Mouse (Mus musculus): ENCODE data around the gene Il12rb1.

Gene Il12rb1

DNA sequence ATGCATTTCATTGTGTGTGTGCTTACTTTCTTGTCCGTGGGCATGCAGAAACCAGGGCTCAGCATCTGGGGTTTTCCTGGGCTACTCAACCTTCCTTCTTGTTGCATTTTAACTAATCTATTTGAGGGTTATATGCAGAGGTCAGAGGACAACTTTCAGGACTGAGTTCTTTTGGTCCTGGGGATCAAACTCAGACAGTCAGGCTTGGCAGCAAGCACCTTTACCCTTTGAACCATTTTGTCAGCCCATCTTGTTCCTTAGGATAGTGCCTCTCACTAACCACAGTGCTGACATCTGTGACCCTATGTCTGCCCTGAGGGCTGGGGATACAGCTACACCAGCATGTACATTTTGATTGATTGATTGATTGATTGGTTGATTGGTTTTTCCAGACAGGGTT is 19.5 kb downstream of the Il12rb1 start:
- DNase-seq (ENCODE audit: low read depth): no peak

- no peak for DNase-seq (ENCODE audit: low read depth)
These were observed 23.3 kb downstream of the Il12rb1 start for GRCm38 (mm10) chr8:70831517-70831916.

- DNase-seq (ENCODE audit: low read depth): no peak
These were observed 24.1 kb downstream of the Il12rb1 start for GRCm38 (mm10) chr8:70832371-70832770.

GRCm38 (mm10) chr8:70833018-70833482 is 24.8 kb downstream of the Il12rb1 start:
- no peak for DNase-seq (ENCODE audit: low read depth)

GRCm38 (mm10) chr8:70833520-70833919 is 25.3 kb downstream of the Il12rb1 start:
- DNase-seq (ENCODE audit: low read depth): no peak

DNA sequence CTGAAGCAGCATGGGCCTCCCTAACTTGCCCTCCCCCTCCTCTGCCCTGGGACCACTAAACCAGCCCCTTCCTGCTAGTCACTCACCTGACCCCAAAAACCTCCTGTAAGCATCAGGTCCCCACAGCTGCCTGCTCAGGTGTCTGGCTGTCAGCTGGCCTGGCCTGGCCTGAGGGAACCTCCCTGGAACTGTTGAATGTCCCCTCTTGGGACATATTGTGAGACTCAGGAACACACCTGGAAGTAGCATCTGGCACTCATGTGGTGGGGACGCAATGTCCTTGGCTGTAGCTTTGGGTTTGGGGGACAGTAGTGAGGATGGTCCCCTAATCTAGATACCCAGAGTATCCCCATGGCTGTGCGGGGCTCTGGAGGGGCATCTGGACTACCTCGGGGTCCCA is 25.8 kb downstream of the Il12rb1 start:
- DNase-seq (ENCODE audit: low read depth): no peak

GRCm38 (mm10) chr8:70836666-70837065 is 28.4 kb downstream of the Il12rb1 start:
- no peak for DNase-seq (ENCODE audit: low read depth)

- no peak for DNase-seq (ENCODE audit: low read depth)
These were observed 30.6 kb downstream of the Il12rb1 start for GRCm38 (mm10) chr8:70838654-70839407.

- peak; percentile 100 for DNase-seq (ENCODE audit: low read depth)
These were observed 31.4 kb downstream of the Il12rb1 start, which contains the start of gene Arrdc2 for GRCm38 (mm10) chr8:70839408-70840351. Gene Arrdc2, minus strand, starts transcription at chr8:70839720.

DNA sequence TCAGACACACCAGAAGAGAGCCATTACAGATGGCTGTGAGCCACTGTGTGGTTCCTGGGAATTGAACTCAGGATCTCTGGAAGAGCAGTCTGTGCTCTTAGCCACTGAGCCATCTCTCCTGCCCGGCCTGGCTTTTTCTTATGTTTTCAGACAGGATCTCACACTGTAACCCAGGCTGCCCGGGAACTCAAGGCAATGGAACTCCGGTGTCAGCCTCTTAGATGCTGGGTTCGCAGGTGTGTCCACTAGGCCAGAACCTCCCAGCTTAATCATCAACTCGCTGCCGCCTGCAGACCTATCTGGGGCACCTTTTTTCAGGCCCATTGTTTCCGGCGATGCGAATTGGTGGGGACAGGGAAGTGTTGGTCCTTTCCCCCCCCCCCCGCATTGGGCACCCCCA is 32.3 kb downstream of the Il12rb1 start:
- DNase-seq (ENCODE audit: low read depth): no peak

GRCm38 (mm10) chr8:70841147-70842072 is 33.2 kb downstream of the Il12rb1 start:
- peak; percentile 80 for DNase-seq (ENCODE audit: low read depth)

DNA sequence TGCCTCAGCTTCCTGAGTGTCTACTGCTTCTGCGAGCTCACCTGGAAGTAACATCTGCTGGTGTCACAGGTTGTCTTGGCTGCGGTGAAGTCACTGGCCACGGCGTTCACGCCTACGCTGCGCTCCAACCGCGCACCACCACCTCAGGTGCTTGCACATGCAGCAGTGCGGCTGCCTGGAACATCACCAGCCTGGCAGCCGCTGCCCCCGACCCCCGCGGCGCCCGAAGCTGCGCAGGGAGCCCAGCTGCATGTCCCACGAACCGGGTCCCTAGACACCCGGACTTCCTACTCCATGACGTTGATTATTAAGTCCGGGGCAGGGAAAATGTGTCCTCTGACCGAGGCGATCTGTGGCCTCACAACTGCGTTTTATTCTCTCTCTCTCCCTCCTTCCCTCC is 34.2 kb downstream of the Il12rb1 start:
- DNase-seq (ENCODE audit: low read depth): no peak

GRCm38 (mm10) chr8:70843214-70843773 is 35.0 kb downstream of the Il12rb1 start:
- DNase-seq (ENCODE audit: low read depth): peak; percentile 87

DNA sequence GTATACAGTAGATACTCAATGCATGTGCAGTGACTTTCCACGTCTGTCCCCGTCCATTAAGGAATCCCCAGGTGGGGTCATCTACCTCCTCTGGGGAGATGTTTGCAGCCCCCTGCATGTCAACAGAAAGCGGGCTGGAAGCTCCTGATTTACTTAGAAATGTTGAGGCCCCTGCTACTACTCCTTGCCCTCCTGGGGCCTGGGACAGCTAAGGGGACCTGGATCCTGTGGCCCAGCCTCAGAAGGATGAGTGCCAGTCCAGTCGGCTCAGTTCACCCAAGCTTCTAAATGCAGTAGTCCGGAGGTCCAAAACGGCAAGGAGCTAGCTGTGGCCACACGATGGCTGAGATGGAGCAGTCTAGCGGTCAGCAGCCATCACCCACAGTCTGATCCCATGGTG is 35.7 kb downstream of the Il12rb1 start:
- DNase-seq (ENCODE audit: low read depth): no peak

- no peak for DNase-seq (ENCODE audit: low read depth)
These were observed 36.3 kb downstream of the Il12rb1 start for GRCm38 (mm10) chr8:70844523-70844922.

GRCm38 (mm10) chr8:70845108-70845507 is 36.9 kb downstream of the Il12rb1 start:
- no peak for DNase-seq (ENCODE audit: low read depth)

DNA sequence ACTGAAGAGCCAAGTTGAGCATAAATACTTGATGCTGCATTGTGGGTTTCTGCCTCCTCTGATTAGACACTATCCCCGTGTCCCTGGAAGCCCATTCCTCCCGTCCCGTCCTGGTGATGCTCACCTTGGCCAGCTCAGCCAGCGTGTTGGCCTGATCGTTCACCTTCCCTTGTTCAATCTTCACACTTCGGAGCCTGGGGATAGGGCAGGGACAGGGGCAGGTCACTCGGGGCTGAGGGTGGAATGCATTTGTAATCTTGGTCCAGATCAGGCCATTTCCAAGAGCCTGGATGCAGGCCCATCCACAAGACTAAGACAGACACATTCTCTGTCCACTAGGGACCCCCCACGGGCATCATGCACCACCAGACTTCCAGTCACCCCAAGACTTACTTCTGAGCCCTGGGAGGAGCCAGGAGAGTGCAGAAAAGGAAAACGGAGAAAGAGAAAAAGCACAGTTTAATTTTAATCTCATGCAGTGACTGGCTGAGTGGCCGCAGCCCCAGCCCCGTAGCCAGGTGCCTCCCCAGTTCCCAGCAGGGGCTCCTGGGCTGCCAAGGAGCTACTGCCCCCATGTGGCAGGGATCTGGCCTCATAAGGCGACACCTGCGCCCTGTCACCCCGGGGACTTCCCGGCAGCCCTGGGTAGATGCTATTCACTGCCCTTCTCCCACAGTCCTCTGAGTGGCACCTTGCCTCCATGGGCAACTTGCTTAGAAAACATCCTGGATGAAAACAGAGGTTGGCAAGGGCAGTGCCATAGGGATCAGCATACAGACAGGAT is 38.3 kb downstream of the Il12rb1 start:
- DNase-seq (ENCODE audit: low read depth): no peak

DNA sequence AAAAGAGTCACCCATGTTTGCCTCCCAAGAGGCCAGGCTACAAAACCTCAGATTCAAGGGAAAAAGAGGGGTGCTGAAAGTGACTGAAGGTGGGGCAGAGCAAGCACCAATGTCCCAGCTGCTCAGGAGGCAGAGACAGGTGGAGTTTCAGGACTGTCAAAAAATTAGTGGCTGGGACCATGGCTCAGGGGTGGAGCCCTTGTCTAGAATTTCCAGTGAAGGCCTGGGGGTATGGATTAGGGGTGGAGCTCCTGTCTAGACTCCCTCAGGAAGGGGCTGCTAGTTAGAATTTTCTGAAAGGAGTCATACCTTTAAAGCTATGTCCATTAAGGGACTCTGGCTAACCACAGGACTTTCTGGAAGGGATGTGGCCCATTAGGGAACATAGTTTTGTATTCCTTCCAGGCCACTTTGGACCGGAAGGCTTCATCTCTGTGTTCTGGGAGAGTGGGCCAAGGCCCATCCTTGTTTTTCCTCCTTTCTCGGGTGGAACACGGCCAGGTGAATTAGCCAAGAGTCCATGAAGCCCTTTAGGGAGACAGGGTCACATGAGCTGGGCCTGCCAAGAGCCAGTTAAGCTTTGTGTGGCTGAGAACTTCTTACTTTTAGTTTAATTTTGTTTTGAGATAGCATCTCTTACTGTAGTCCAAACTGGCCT is 41.2 kb downstream of the Il12rb1 start:
- no peak for DNase-seq (ENCODE audit: low read depth)

GRCm38 (mm10) chr8:70850132-70850845 is 42.0 kb downstream of the Il12rb1 start:
- no peak for DNase-seq (ENCODE audit: low read depth)
